Mouse (Mus musculus) heart, postnatal 10 days (tissue): ENCODE data around the gene Rasa3. TPM values are rescaled to one million over a fixed set of nuclear protein-coding genes. Genes with fewer than 3 reads are reported as not detected.

Experiments
- DNase-seq, 2 experiments: peaks; one replicate each; pipeline ENCODE4 v3.0.0; 2021
- intact Hi-C: fragments of 180-260 bp; cut with DNase I; formaldehyde crosslinking; loops from one replicate; pipeline ENCODE4 v1.15.1; 2025
- total RNA-seq, 2 experiments: library from RNA; stranded (reverse); gene quantifications; 2 replicates each; pipeline ENCODE4 v1.2.3; 2021

Rasa3 gene
- total RNA-seq, 2 experiments from 2014 or later, result 22.3 to 25.1 TPM

DNA sequence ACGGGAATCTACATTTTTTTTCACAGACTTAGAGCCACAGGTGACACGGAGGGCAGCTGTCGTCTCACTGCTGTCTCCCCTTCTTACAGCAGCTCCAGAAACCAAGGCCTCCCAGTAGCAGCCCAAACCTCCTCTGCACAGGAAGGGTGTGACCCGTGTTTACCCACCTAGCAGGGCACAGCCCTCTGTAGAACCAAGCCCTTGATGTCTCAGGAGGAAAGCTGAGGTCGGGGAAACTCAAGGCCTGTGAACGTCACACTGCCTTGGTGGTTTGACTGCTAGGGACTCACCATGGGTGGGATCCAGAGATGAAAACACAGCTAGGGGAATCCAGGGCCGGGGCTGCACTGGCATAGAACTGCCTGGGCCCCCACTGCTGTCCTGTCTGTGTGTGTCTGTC is 9.0 kb upstream of the Rasa3 start:
- intact Hi-C loops, result no loop called here
- DNase-seq, result no peak

DNA sequence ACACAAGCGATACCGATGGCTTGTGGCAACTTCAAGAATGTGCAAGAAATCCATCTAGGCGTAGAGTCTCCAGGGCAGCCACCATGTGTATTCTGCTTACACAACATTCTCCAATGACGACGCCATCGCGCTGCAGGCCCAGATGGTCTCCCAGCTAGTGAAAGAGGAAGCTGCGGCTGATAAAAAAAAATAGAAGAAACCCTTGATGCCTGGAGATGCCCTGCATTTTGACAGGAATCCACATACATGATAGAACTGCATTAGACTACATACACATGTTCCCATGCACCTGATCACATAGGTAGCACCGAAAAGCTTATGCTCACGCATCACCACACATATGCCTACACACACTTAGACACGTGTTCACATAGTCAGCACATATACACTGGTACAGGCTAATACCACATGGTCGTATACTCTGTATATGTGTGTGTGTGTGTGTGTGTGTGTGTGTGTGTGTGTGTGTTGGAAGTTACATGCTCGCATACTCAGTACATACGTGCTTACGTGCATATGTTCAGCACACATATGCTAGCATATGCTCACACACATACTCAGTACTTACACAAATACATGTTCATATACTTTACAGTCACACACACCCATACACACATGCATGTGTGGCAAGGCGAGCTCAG is 8.4 kb upstream of the Rasa3 start:
- intact Hi-C loops, result no loop called here
- no peak for DNase-seq

DNA sequence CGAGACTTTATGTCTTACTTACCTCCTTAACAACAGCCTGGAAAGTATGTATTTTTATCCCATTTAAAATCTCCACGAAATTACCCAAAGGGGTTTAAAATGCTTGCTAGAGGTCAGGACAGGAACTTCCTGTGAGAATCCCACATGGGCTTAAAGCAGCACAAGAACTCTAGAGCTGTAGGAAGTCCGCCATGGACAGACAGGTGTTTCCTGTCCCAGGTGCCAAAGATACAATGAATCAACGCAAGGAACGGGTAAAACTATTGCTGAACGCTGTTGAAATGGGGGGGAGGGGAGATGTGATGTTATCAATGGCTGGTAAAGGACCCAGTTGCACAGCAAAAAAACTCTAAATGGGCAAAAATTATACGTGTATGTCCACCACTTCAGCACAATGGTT is 6.7 kb upstream of the Rasa3 start:
- no peak for DNase-seq
- intact Hi-C loops, result no loop called here

- intact Hi-C loops, result loop anchor here (2.0 to 5.0 kb wide), 2 partner anchors 49 to 127 kb away; no protein-coding TSS in a partner anchor
- no peak for DNase-seq
Observed at GRCm38 (mm10) chr8:13678182-13678581, 779 bp upstream of the Rasa3 start.

DNA sequence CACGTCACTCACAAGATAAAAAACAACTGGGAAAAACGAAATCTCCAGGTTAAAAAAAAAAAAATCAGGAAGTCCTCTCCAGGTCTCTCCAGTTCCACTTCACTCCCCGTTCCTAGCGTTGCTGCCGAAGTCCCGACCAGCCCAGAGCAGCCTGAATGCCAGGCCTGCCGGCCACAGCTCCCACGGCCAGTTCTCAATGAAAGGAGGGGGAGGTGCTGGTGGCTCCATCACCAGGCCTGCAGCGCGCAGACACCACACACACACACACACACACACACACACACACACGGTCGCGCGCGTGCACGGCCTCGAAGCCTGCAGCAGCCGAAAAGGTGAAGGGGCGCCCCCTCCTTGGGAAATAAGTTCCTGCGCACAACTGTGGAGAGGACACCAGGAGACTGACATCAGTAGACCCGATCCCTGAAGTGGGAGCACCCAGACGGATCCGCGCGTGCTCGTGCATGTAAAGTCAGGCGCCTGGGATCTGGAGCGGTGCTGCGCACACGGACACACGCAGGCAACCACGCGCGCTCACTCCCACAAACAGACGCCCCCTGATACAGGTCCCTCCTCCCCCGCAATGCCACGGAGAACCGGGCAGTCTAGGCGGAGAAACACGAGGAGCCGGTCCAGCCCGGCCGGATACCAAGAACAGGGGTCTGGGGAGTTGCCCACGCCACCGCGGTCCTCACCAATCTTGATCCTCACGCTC is 546 bp downstream of the Rasa3 start:
- peak; percentile 73 to 80 for DNase-seq
- intact Hi-C loops, result loop anchor here (2.0 to 5.0 kb wide), 2 partner anchors 50 to 62 kb away; no protein-coding TSS in a partner anchor

DNA sequence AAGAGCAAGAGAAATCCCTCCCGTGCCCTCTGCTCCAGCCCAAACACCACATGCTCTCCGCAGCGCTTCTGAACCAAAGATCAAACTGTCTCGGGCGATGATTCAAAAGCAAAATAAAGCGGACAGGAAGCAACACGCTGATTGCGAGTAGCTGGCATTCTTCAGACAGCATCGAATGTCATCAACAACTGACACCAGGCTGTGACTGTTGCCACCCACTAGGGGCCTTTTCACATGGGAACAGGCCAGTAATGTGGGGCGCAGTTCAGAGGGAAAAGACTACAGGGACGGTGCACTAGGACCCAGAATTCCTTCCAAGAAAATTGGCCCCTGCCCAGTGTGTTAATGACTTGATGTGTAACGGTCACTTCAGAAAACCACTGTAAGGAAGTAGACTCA is 1.1 kb downstream of the Rasa3 start:
- intact Hi-C loops, result loop anchor here (2.0 to 5.0 kb wide), 2 partner anchors 51 to 62 kb away; no protein-coding TSS in a partner anchor
- peak; percentile 83 to 86 for DNase-seq

- intact Hi-C loops, result loop anchor here (5.0 kb wide), 1 partner anchor 52 kb away; no protein-coding TSS in a partner anchor
- no peak for DNase-seq
Observed at GRCm38 (mm10) chr8:13675524-13675923, 1.9 kb downstream of the Rasa3 start.

- intact Hi-C loops, result loop anchor here (5.0 kb wide), 1 partner anchor 52 kb away; no protein-coding TSS in a partner anchor
- DNase-seq, result no peak
Observed at GRCm38 (mm10) chr8:13675121-13675520, 2.3 kb downstream of the Rasa3 start.

DNA sequence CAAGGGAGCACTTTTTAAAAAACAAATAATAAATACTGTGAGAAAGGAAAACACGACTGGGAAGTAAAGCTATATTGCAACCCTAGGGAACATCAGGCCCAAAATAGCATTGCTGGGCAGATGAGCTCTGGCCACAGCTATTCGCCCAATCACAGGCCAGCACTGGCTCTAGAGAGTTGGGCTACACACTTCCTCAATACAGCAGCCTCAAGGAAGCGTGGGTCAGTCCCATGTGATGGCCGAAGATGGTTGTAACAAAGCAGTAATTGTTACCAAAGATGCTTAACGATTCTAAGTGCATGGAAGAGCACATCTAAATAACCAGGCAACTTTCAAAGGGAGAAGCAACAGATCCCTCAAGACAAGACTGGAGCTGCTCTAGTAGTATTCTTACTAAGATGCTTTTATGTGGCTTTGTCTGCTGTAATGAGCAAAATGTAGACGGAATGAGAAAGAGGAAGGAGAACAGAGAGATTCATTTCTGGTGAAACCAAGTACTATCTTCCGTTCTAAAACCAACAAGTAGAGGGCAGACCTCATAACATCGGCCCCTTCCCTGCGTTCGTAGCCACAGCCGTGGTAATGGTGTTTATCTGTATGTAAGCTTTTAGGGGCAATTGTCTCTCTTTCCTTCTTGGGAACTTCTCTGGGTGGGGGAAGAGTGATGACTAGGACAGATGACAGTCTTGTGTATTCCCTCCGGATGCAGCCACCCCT is 3.0 kb downstream of the Rasa3 start:
- intact Hi-C loops, result loop anchor here (5.0 kb wide), 1 partner anchor 53 kb away; no protein-coding TSS in a partner anchor
- peak; percentile 66 to 67 for DNase-seq

- intact Hi-C loops, result no loop called here
- DNase-seq, result peak in 1 of 2 experiments; percentile 54
Observed at GRCm38 (mm10) chr8:13673215-13673614, 4.2 kb downstream of the Rasa3 start.

GRCm38 (mm10) chr8:13671246-13672003 is 6.0 kb downstream of the Rasa3 start:
- DNase-seq, result no peak
- intact Hi-C loops, result no loop called here

GRCm38 (mm10) chr8:13670011-13670471 is 7.4 kb downstream of the Rasa3 start:
- DNase-seq, result no peak
- intact Hi-C loops, result no loop called here

GRCm38 (mm10) chr8:13668367-13668766 is 9.0 kb downstream of the Rasa3 start:
- DNase-seq, result peak; percentile 82 to 86
- intact Hi-C loops, result no loop called here

- intact Hi-C loops, result no loop called here
- DNase-seq, result no peak
Observed at GRCm38 (mm10) chr8:13667917-13668316, 9.5 kb downstream of the Rasa3 start.

DNA sequence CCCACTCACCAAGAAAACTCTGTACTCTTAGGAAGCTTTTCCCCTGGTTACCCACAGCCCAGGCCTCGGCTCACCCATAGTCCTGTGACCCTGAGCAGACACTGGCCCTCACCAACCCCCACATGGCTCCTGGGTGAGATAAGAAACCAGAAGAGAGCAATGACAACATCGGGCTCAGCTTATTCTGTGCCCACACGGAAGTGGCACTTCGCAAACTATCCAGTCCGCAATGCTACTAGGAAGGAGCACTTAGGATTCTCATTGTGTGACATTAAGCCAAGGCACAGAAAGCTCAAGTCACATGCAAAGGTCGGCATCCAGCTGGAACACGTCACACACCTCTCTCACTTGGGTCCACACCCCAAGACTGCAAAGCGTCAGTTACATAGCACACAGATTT is 11.5 kb downstream of the Rasa3 start:
- intact Hi-C loops, result no loop called here
- peak in 1 of 2 experiments; percentile 64 for DNase-seq

DNA sequence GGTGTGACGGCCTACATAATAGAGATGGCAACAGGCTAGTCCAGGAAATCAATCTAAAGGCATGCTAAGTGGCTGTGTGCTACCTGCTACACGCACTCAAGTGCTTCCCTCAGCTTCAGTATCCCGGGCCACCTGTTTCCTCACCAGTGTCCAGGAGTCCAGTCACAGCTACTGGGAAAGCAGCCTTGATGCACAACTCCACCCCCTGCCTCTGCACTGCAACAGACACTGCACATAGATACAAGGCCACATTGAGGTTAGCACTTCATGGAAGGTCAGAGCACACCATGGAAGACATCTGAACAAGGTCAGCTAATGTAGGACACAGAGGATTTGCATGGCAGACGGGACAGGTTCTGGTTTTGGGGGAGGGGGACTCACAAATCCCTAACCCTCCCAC is 11.9 kb downstream of the Rasa3 start:
- intact Hi-C loops, result no loop called here
- DNase-seq, result no peak

DNA sequence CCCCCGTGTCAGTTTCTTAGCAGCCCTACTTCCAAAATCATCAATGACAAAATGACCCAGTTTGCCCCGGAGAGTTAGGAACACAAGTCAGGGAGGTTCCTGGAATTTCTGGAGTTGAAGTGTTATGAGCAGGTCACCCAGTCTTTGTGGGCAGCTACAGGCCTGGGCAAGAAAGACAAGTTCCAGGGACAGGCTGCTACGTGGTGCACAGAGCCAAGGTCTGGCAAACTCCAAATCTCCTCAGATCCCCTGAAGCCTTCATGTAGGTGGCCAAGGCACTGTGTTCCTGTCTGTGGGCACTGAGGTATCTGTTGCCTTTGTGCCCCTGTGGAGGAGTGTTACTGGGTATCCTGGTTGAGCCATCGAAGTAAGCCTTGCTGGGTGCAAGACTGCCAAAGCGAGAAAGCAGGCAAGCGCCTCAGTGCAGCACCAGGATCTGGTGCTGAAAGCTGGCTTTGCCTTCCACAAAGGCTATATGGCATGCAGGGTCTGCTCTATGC is 12.6 kb downstream of the Rasa3 start:
- intact Hi-C loops, result no loop called here
- DNase-seq, result no peak

DNA sequence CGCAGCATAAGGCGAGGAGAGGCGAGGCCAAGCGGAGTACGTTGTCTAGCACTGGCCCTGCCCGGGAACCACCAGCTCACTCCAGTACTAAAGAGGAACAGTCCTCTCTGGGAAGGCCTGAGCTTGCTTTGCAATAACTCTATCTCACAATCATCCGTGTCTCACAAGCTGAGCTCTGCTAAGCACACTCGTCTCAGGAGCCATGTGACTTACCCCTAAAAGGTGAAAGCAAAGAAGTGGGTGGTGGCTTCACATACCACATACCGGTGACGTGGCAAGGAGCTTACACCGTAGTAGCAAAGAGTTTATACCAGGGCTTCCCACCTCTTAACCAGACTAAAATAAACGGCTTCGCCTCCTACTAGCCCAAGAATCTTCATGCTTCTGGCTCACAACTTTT is 17.1 kb downstream of the Rasa3 start:
- no peak for DNase-seq

DNA sequence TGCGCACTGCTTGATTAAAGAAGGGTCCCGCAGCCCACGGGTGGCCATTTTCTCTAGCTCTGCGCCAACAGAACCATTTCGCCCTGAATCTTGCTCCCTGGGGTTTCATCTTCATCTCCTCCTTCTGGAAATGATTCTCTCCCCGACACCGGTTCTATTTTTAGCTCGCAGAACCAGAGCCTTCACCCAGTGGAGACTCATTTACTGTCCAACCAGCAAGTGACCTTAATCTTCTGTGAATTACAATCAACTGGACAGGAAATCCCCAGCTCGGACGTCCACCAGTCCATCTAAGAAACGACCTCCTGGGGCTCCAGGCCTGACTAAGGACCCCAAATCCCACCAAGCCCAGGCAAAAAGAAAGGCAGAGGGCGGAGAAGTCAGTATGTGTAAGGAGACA is 19.9 kb downstream of the Rasa3 start:
- intact Hi-C loops, result no loop called here
- no peak for DNase-seq

More for the DNA sequence above, 17.1 kb downstream of the Rasa3 start:
- intact Hi-C loops, result no loop called here

DNA sequence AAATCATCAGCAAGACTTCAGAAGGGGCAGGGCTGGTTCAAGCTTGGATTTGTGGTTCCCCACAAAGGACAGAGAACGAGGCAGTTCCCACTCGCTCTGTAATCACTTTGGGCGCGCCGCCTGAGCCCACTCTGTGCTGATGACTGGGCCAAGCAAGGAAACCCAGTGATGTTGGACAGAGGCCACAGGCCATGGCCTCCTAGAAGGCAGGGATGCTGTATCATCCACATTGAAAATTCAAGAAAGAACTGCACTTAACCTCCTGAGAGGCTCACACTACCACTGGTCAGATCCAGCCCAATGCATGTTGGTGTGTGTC is 22.4 kb downstream of the Rasa3 start:
- DNase-seq, result no peak
- intact Hi-C loops, result no loop called here
